Mouse (Mus musculus) spleen, adult 2 months (tissue): ENCODE measurements around the gene Proser1. TPM values are rescaled to one million over a fixed set of nuclear protein-coding genes. Genes with fewer than 3 reads are reported as not detected.

Source experiments
- DNase-seq, 2 experiments: peaks; one replicate each; pipeline versions ENCODE4 v3.0.0 to v3.0.0-alpha.2; 2012 to 2021; ENCODE audit warnings: low spot score in 2 of 2, low read depth in 1 of 2
- H3K27ac ChIP-seq: fragments of 200-500 bp; 2 replicates; pipeline ENCODE4 v1.5.1; 2012; ENCODE audit warnings: low read length, inconsistent platforms; ENCODE audit not compliant: insufficient read depth
- H3K27me3 ChIP-seq: fragments of 200-500 bp; 2 replicates; pipeline ENCODE4 v1.6.1; 2012; ENCODE audit warnings: mild to moderate bottlenecking, moderate library complexity, low read length, inconsistent platforms; ENCODE audit not compliant: control insufficient read depth, insufficient read depth
- H3K36me3 ChIP-seq: fragments of 200-500 bp; 2 replicates; pipeline ENCODE4 v1.6.1; 2012; ENCODE audit warnings: mild to moderate bottlenecking, low read length, inconsistent platforms; ENCODE audit not compliant: control insufficient read depth, insufficient read depth
- H3K4me1 ChIP-seq: fragments of 200-500 bp; 2 replicates; pipeline ENCODE4 v1.6.1; 2011; ENCODE audit warnings: inconsistent platforms; ENCODE audit not compliant: control insufficient read depth, insufficient read depth, insufficient read length
- H3K4me3 ChIP-seq: fragments of 200-500 bp; 2 replicates; pipeline ENCODE4 v1.5.1; 2011; ENCODE audit warnings: mild to moderate bottlenecking, inconsistent platforms; ENCODE audit not compliant: insufficient read depth, insufficient read length; ENCODE audit errors: extremely low read depth
- CTCF ChIP-seq: fragments of 200-500 bp; IDR thresholded peaks from 2 replicates; pipeline ENCODE4 v1.5.1; 2011; ENCODE audit warnings: mild to moderate bottlenecking, inconsistent platforms; ENCODE audit not compliant: insufficient read depth, insufficient read length, insufficient replicate concordance; ENCODE audit errors: extremely low read depth
- POLR2A ChIP-seq: fragments of 200-500 bp; IDR thresholded peaks from 2 replicates; pipeline ENCODE4 v1.6.1; 2011; ENCODE audit warnings: low read depth, low read length, inconsistent platforms
- WGBS: fragments of 180-500 bp; shearing (Covaris S2); methylation state at CpG from one replicate; pipeline ENCODE4 v1.1.7; 2018; 5-methylcytosine and 5-hydroxymethylcytosine counted together
- polyA plus RNA-seq: library from polyadenylated mRNA; depleted of rRNA; stranded (reverse); fragments of >200 nt; gene quantifications from 2 replicates; pipeline ENCODE4 v1.2.3, GENCODE M21; 2012

The Proser1 gene
- polyA plus RNA-seq, 1 experiment = 38.2 TPM

GRCm38 (mm10) chr3:53475889-53476288 is 12.4 kb downstream of the Proser1 start:
- H3K27ac ChIP-seq = no peak overlapping the region
- WGBS = 68% methylated on average over 6 of the region's 6 CpGs
- no peak overlapping the region for H3K4me3 ChIP-seq
- no peak for DNase-seq
- H3K27me3 ChIP-seq = no peaks in the 10 kb centered on the region
- peaks cover 58% of the 10 kb centered on the region for H3K36me3 ChIP-seq
- H3K4me1 ChIP-seq = no peaks in the 10 kb centered on the region
- TF ChIP-seq CTCF = peak; percentile 42; the same call in 1 of the 2 replicates
- no peak for TF ChIP-seq POLR2A

- H3K4me3 ChIP-seq = no peak overlapping the region
- 90% methylated on average over 17 of the region's 17 CpGs for WGBS
- peaks cover 45% of the 10 kb centered on the region for H3K36me3 ChIP-seq
Measured at GRCm38 (mm10) chr3:53477468-53477867, 14.0 kb downstream of the Proser1 start.

GRCm38 (mm10) chr3:53478419-53479046 is 15.1 kb downstream of the Proser1 start:
- Histone ChIP-seq H3K4me3 (no peak overlapping the region), H3K27me3 (no peaks in the 10 kb centered on the region), H3K36me3 (peaks cover 36% of the 10 kb centered on the region), H3K4me1 (peaks cover 2% of the 10 kb centered on the region; the same call in 1 of the 2 replicates), H3K27ac (no peak overlapping the region)
- WGBS = 95% methylated on average over 30 of the region's 30 CpGs
- no peak for DNase-seq
- TF ChIP-seq CTCF (no peak), POLR2A (no peak)

More at GRCm38 (mm10) chr3:53477468-53477867, 14.0 kb downstream of the Proser1 start:
- DNase-seq = no peak
- Histone ChIP-seq H3K4me1 (no peaks in the 10 kb centered on the region), H3K27ac (no peak overlapping the region), H3K27me3 (no peaks in the 10 kb centered on the region)
- no peak for TF ChIP-seq POLR2A
- no peak for TF ChIP-seq CTCF

- Histone ChIP-seq H3K36me3 (peaks cover 11% of the 10 kb centered on the region), H3K4me1 (peaks cover 4% of the 10 kb centered on the region; the same call in 1 of the 2 replicates), H3K27ac (peak overlapping the region; percentile 33; the same call in 1 of the 2 replicates), H3K27me3 (no peaks in the 10 kb centered on the region), H3K4me3 (no peak overlapping the region)
- DNase-seq = no peak
- TF ChIP-seq POLR2A = no peak
- no peak for TF ChIP-seq CTCF
- 52% methylated on average over 8 of the region's 8 CpGs for WGBS
Measured at GRCm38 (mm10) chr3:53483414-53484059, 20.1 kb downstream of the Proser1 start.

GRCm38 (mm10) chr3:53486561-53486960 is 23.1 kb downstream of the Proser1 start:
- Histone ChIP-seq H3K36me3 (no peaks in the 10 kb centered on the region), H3K4me3 (no peak overlapping the region), H3K4me1 (peaks cover 4% of the 10 kb centered on the region; the same call in 1 of the 2 replicates), H3K27me3 (no peaks in the 10 kb centered on the region), H3K27ac (no peak overlapping the region)
- no peak for DNase-seq
- TF ChIP-seq CTCF = no peak
- 81% methylated on average over 10 of the region's 10 CpGs for WGBS

- 56% methylated on average over 9 of the region's 9 CpGs for WGBS
- no peak for DNase-seq
- no peak for TF ChIP-seq POLR2A
- TF ChIP-seq CTCF = no peak
- Histone ChIP-seq H3K4me3 (no peak overlapping the region), H3K4me1 (peaks cover 4% of the 10 kb centered on the region; the same call in 1 of the 2 replicates), H3K36me3 (no peaks in the 10 kb centered on the region), H3K27me3 (no peaks in the 10 kb centered on the region), H3K27ac (no peak overlapping the region)
Measured at GRCm38 (mm10) chr3:53486996-53487576, 23.6 kb downstream of the Proser1 start.

- 90% methylated on average over 6 of the region's 6 CpGs for WGBS
- H3K4me3 ChIP-seq = no peak within 1 kb of the TSS
- no peaks in the 10 kb centered on the region for H3K36me3 ChIP-seq
- peaks cover 4% of the 10 kb centered on the region; the same call in 1 of the 2 replicates for H3K4me1 ChIP-seq
- no peak for DNase-seq
- no peak within 1 kb of the TSS for H3K27ac ChIP-seq
- no peaks in the 10 kb centered on the region for H3K27me3 ChIP-seq
- TF ChIP-seq POLR2A (no peak), CTCF (no peak)
Measured at GRCm38 (mm10) chr3:53488353-53488752, 24.9 kb downstream of the Proser1 start, which contains the start of gene Stoml3. Gene Stoml3, plus strand, starts transcription at chr3:53488653.
